Mouse (Mus musculus): ENCODE measurements around the gene Fbln5. TPM values are rescaled to one million over a fixed set of nuclear protein-coding genes. Genes with fewer than 3 reads are reported as not detected.

Gene Fbln5
- polyA plus RNA-seq, 1 experiment from 2014 or later = 143 TPM

- H3K36me3 ChIP-seq (ENCODE audit: insufficient read depth, low read length) = no peaks in the 10 kb centered on the region
- no peaks in the 10 kb centered on the region for H3K4me1 ChIP-seq (ENCODE audit: insufficient read depth, low read length)
- WGBS = 90% methylated on average over 4 of the region's 4 CpGs
- no peaks in the 10 kb centered on the region for H3K9me3 ChIP-seq (ENCODE audit: low read length)
- no peaks in the 10 kb centered on the region for H3K27me3 ChIP-seq (ENCODE audit: insufficient read depth, low read length)
- no peak overlapping the region for H3K4me3 ChIP-seq (ENCODE audit: low read length)
- H3K4me2 ChIP-seq (replicated peaks; ENCODE audit: low read depth, low read length) = no peak overlapping the region
- ATAC-seq (ENCODE audit: low FRiP score, low TSS enrichment) = no peak
- no peak overlapping the region for H3K9ac ChIP-seq (replicated peaks; ENCODE audit: low read length)
- H3K27ac ChIP-seq (ENCODE audit: low read length) = no peak overlapping the region
Observed at GRCm38 (mm10) chr12:101792684-101793083, 26.2 kb downstream of the Fbln5 start.

- Histone ChIP-seq H3K27ac (ENCODE audit: low read length) (no peak overlapping the region), H3K36me3 (ENCODE audit: insufficient read depth, low read length) (no peaks in the 10 kb centered on the region), H3K4me1 (ENCODE audit: insufficient read depth, low read length) (no peaks in the 10 kb centered on the region), H3K4me2 (replicated peaks; ENCODE audit: low read depth, low read length) (no peak overlapping the region), H3K4me3 (ENCODE audit: low read length) (no peak overlapping the region), H3K9ac (replicated peaks; ENCODE audit: low read length) (no peak overlapping the region), H3K27me3 (ENCODE audit: insufficient read depth, low read length) (no peaks in the 10 kb centered on the region), H3K9me3 (ENCODE audit: low read length) (no peaks in the 10 kb centered on the region)
- no peak for ATAC-seq (ENCODE audit: low FRiP score, low TSS enrichment)
- WGBS = 94% methylated on average over 3 of the region's 3 CpGs
Observed at GRCm38 (mm10) chr12:101789767-101790166, 29.1 kb downstream of the Fbln5 start.

GRCm38 (mm10) chr12:101789250-101789649, 29.6 kb downstream of the Fbln5 start:
- 62% methylated on average over 3 of the region's 3 CpGs for WGBS
- H3K36me3 ChIP-seq (ENCODE audit: insufficient read depth, low read length) = no peaks in the 10 kb centered on the region
- ATAC-seq (ENCODE audit: low FRiP score, low TSS enrichment) = no peak

GRCm38 (mm10) chr12:101782787-101783186, 36.1 kb downstream of the Fbln5 start:
- WGBS = 50% methylated on average over 2 of the region's 2 CpGs

More at GRCm38 (mm10) chr12:101789250-101789649, 29.6 kb downstream of the Fbln5 start:
- Histone ChIP-seq H3K4me2 (replicated peaks; ENCODE audit: low read depth, low read length) (no peak overlapping the region), H3K4me3 (ENCODE audit: low read length) (no peak overlapping the region), H3K27ac (ENCODE audit: low read length) (no peak overlapping the region), H3K4me1 (ENCODE audit: insufficient read depth, low read length) (no peaks in the 10 kb centered on the region), H3K27me3 (ENCODE audit: insufficient read depth, low read length) (no peaks in the 10 kb centered on the region), H3K9me3 (ENCODE audit: low read length) (no peaks in the 10 kb centered on the region), H3K9ac (replicated peaks; ENCODE audit: low read length) (no peak overlapping the region)

GRCm38 (mm10) chr12:101780915-101781314, 37.9 kb downstream of the Fbln5 start:
- 78% methylated on average over 5 of the region's 5 CpGs for WGBS
- Histone ChIP-seq H3K36me3 (ENCODE audit: insufficient read depth, low read length) (no peaks in the 10 kb centered on the region), H3K9me3 (ENCODE audit: low read length) (no peaks in the 10 kb centered on the region), H3K4me3 (ENCODE audit: low read length) (no peak overlapping the region), H3K4me1 (ENCODE audit: insufficient read depth, low read length) (no peaks in the 10 kb centered on the region), H3K4me2 (replicated peaks; ENCODE audit: low read depth, low read length) (no peak overlapping the region), H3K27me3 (ENCODE audit: insufficient read depth, low read length) (no peaks in the 10 kb centered on the region), H3K9ac (replicated peaks; ENCODE audit: low read length) (no peak overlapping the region), H3K27ac (ENCODE audit: low read length) (no peak overlapping the region)
- no peak for ATAC-seq (ENCODE audit: low FRiP score, low TSS enrichment)

More at GRCm38 (mm10) chr12:101782787-101783186, 36.1 kb downstream of the Fbln5 start:
- H3K9ac ChIP-seq (replicated peaks; ENCODE audit: low read length) = no peak overlapping the region
- H3K4me3 ChIP-seq (ENCODE audit: low read length) = no peak overlapping the region
- H3K4me1 ChIP-seq (ENCODE audit: insufficient read depth, low read length) = no peaks in the 10 kb centered on the region
- no peaks in the 10 kb centered on the region for H3K36me3 ChIP-seq (ENCODE audit: insufficient read depth, low read length)
- H3K27ac ChIP-seq (ENCODE audit: low read length) = no peak overlapping the region
- no peak overlapping the region for H3K4me2 ChIP-seq (replicated peaks; ENCODE audit: low read depth, low read length)
- H3K27me3 ChIP-seq (ENCODE audit: insufficient read depth, low read length) = no peaks in the 10 kb centered on the region
- no peak for ATAC-seq (ENCODE audit: low FRiP score, low TSS enrichment)
- no peaks in the 10 kb centered on the region for H3K9me3 ChIP-seq (ENCODE audit: low read length)

- no peaks in the 10 kb centered on the region for H3K36me3 ChIP-seq (ENCODE audit: insufficient read depth, low read length)
- ATAC-seq (ENCODE audit: low FRiP score, low TSS enrichment) = no peak
- no peaks in the 10 kb centered on the region for H3K27me3 ChIP-seq (ENCODE audit: insufficient read depth, low read length)
- H3K4me1 ChIP-seq (ENCODE audit: insufficient read depth, low read length) = no peaks in the 10 kb centered on the region
- no peak overlapping the region for H3K4me2 ChIP-seq (replicated peaks; ENCODE audit: low read depth, low read length)
- no peak overlapping the region for H3K27ac ChIP-seq (ENCODE audit: low read length)
- H3K4me3 ChIP-seq (ENCODE audit: low read length) = no peak overlapping the region
- H3K9me3 ChIP-seq (ENCODE audit: low read length) = no peaks in the 10 kb centered on the region
- 57% methylated on average over 9 of the region's 9 CpGs for WGBS
- no peak overlapping the region for H3K9ac ChIP-seq (replicated peaks; ENCODE audit: low read length)
Observed at GRCm38 (mm10) chr12:101777613-101778325, 41.1 kb downstream of the Fbln5 start.

GRCm38 (mm10) chr12:101776383-101776782, 42.5 kb downstream of the Fbln5 start:
- WGBS = 90% methylated on average over 5 of the region's 5 CpGs

GRCm38 (mm10) chr12:101774116-101774515, 44.7 kb downstream of the Fbln5 start:
- Histone ChIP-seq H3K4me2 (replicated peaks; ENCODE audit: low read depth, low read length) (no peak overlapping the region), H3K4me3 (ENCODE audit: low read length) (no peak overlapping the region), H3K27ac (ENCODE audit: low read length) (no peak overlapping the region), H3K9ac (replicated peaks; ENCODE audit: low read length) (no peak overlapping the region), H3K9me3 (ENCODE audit: low read length) (no peaks in the 10 kb centered on the region), H3K36me3 (ENCODE audit: insufficient read depth, low read length) (no peaks in the 10 kb centered on the region), H3K4me1 (ENCODE audit: insufficient read depth, low read length) (no peaks in the 10 kb centered on the region), H3K27me3 (ENCODE audit: insufficient read depth, low read length) (no peaks in the 10 kb centered on the region)
- no peak for ATAC-seq (ENCODE audit: low FRiP score, low TSS enrichment)
- 42% methylated on average over 4 of the region's 4 CpGs for WGBS

More at GRCm38 (mm10) chr12:101776383-101776782, 42.5 kb downstream of the Fbln5 start:
- Histone ChIP-seq H3K4me1 (ENCODE audit: insufficient read depth, low read length) (no peaks in the 10 kb centered on the region), H3K9me3 (ENCODE audit: low read length) (no peaks in the 10 kb centered on the region), H3K4me2 (replicated peaks; ENCODE audit: low read depth, low read length) (no peak overlapping the region), H3K36me3 (ENCODE audit: insufficient read depth, low read length) (no peaks in the 10 kb centered on the region), H3K9ac (replicated peaks; ENCODE audit: low read length) (no peak overlapping the region), H3K27me3 (ENCODE audit: insufficient read depth, low read length) (no peaks in the 10 kb centered on the region), H3K27ac (ENCODE audit: low read length) (no peak overlapping the region), H3K4me3 (ENCODE audit: low read length) (no peak overlapping the region)
- no peak for ATAC-seq (ENCODE audit: low FRiP score, low TSS enrichment)

- Histone ChIP-seq H3K4me1 (ENCODE audit: insufficient read depth, low read length) (no peaks in the 10 kb centered on the region), H3K9me3 (ENCODE audit: low read length) (no peaks in the 10 kb centered on the region), H3K27me3 (ENCODE audit: insufficient read depth, low read length) (no peaks in the 10 kb centered on the region), H3K36me3 (ENCODE audit: insufficient read depth, low read length) (no peaks in the 10 kb centered on the region), H3K4me2 (replicated peaks; ENCODE audit: low read depth, low read length) (no peak overlapping the region), H3K4me3 (ENCODE audit: low read length) (no peak overlapping the region), H3K27ac (ENCODE audit: low read length) (no peak overlapping the region), H3K9ac (replicated peaks; ENCODE audit: low read length) (no peak overlapping the region)
- no peak for ATAC-seq (ENCODE audit: low FRiP score, low TSS enrichment)
- WGBS = 35% methylated on average over 3 of the region's 3 CpGs
Observed at GRCm38 (mm10) chr12:101772962-101773361, 45.9 kb downstream of the Fbln5 start.

- 84% methylated on average over 5 of the region's 5 CpGs for WGBS
- Histone ChIP-seq H3K4me3 (ENCODE audit: low read length) (no peak overlapping the region), H3K9ac (replicated peaks; ENCODE audit: low read length) (no peak overlapping the region), H3K4me1 (ENCODE audit: insufficient read depth, low read length) (no peaks in the 10 kb centered on the region; the same call in 1 of the 2 replicates), H3K9me3 (ENCODE audit: low read length) (no peaks in the 10 kb centered on the region), H3K27ac (ENCODE audit: low read length) (no peak overlapping the region), H3K4me2 (replicated peaks; ENCODE audit: low read depth, low read length) (no peak overlapping the region), H3K27me3 (ENCODE audit: insufficient read depth, low read length) (no peaks in the 10 kb centered on the region), H3K36me3 (ENCODE audit: insufficient read depth, low read length) (no peaks in the 10 kb centered on the region)
- no peak for ATAC-seq (ENCODE audit: low FRiP score, low TSS enrichment)
Observed at GRCm38 (mm10) chr12:101770283-101771015, 48.4 kb downstream of the Fbln5 start.

Data from kidney, embryonic 16.5 days (tissue).